Mouse (Mus musculus): ENCODE measurements around the gene Asic2.

Gene Asic2

DNA sequence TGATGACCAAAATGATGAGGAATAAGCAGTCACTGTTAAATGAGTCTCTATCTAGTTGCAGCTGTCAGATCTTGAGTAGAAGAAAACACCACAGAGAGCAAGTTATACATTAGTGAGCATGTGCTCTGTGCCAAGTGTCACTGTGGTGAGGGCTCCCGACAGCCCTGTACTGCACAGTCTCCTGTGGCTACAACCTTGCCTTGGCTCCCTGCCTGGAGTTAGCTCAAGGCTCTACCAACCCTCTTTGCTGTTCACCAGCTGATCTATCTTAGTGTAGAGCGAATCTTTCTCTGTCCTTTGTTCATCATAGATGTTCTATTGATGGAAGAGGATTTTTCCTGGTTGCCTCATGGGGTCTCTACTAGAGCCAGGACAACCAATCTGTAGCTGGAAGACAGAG is 494.1 kb downstream of the Asic2 start:
- ChIA-PET CTCF (interaction anchor here in 3 of 4 experiments (0.6 kb wide), 5 partner anchors 12 to 1439 kb away, joined by 3 to 7 read pairs (median 3); no protein-coding TSS in a partner anchor), POLR2A (no interaction called here)

DNA sequence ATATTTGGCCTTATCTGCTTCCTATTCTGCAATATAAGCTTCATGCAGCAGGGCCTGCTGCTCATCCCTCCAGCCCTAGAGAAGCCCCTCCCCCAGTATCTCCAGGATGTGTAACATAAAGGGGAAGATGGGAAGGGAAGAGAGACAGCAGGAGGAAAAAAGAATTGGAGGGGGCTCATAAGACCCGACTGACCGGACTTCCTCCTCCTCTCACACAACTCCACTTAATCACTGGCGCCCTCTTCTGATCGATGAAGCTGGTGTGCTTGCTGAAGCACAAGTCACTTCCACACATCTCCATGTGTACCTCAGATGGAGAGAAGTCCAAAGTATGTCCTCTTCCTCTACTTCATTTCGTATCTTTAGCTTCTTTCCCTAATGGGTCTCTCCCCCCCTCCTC is 506.1 kb downstream of the Asic2 start:
- ChIA-PET CTCF (interaction anchor here (0.5 to 2.1 kb wide), 21 partner anchors 12 to 891 kb away, joined by 3 to 13 read pairs (median 4); no protein-coding TSS in a partner anchor), POLR2A (no interaction called here)

DNA sequence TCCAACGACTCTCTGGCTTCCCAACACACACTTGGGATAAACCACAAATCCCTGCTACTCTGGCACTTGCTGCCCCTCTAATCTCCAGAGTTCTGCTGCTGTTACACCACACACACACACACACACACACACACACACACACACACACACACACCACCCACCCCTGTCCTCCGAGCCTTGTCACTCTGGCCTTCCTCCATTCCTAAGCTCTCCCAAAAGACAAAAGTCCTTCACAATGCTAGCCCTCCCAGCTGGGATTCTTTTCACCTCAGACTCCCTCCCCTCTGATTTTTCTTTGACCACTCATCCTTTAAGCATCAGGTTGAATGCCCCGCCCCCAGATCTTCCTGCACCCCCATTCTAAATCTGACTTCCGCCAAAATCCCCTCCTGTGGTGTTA is 506.5 kb downstream of the Asic2 start:
- CTCF ChIA-PET, result interaction anchor here (0.6 to 2.1 kb wide), 17 partner anchors 11 to 891 kb away, joined by 3 to 13 read pairs (median 4); no protein-coding TSS in a partner anchor
- POLR2A ChIA-PET, result no interaction called here

DNA sequence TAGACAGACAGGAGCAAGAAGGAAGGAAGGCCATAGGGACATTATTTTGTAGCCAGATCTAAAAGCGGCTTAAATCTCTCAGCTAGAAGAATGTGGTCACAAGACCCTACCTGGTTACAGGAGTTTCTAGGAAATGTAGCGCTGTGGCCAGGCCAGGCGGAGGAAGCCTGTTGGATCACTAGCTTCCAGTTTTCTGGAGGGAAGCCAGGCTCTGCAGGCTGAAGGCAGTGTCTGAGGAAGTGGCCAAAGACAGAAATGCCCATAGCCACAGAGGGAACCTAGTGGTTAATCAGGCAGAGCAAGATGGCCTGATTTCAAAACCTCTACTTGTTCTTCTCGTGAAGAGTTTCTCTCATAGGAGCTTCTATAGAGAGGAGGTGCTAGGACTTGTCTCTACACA is 513.3 kb downstream of the Asic2 start:
- CTCF ChIA-PET, result interaction anchor here in 1 of 4 experiments (0.5 kb wide), 1 partner anchor 161 kb away, joined by 6 read pairs; no protein-coding TSS in a partner anchor
- POLR2A ChIA-PET, result no interaction called here

DNA sequence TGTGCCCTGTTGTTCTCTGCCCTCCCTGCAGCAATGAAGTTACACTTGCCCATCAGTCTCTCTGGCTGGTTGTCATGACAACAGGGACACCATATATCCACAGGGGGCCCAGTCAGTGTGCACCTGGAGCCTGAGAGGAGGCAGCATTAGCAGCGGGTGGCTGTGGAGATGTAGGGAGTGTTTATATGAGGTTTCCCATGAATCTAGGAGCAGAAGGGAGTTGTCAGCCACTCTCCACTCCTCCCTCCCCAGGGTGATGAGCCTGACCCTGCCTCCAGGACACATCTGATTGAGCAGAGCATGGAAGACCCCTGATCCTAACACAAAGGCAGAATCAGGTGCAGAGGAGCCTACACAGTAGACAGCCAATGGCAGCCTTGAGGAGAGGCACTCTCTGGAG is 514.1 kb downstream of the Asic2 start:
- ChIA-PET POLR2A (no interaction called here), CTCF (no interaction called here)

DNA sequence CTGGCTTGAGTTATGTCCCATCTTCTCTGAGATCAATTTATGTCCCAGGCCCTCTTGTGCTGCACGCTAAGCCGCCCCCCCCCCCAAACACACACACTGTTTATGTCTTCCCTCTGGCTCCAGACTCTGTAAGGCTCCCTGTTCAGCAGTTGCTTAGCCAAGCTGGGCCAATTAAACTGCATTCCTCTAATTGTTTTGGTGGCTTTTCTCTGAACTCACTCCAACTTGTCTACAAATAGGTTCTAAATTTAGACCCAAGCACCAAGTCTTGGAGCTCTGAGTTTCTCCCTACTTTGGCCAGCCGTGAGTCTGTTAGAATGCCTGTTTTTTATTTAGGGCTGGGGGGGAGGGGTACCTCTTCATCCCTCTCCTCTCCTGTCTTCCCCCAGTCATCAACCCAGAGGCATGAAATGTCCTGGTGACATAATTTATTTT is 519.0 kb downstream of the Asic2 start:
- ChIA-PET POLR2A (interaction anchor here in 1 of 4 experiments (0.6 kb wide), 1 partner anchor 570 kb away, joined by 9 read pairs; no protein-coding TSS in a partner anchor), CTCF (no interaction called here)

DNA sequence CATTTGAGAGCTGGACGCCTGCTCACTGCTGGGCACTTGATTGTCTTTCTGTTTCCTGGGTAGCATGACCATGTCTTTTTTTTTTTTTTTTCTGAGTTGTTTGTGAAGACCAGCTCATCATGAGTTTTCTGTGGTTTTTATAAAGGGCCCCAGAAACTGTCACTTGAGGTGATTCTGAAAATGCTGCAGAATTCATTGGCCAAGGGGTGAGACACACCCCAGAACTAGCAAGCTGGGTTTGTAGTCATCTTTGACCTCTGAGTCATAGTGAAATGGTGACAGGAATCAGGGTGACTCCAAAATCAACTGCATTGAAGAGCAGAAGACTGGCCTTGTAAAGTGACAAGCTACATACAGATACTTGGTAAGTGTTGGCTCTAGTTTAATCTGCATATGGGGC is 521.9 kb downstream of the Asic2 start:
- ChIA-PET CTCF (interaction anchor here in 3 of 4 experiments (0.6 to 0.7 kb wide), 3 partner anchors 16 to 141 kb away, joined by 3 read pairs; no protein-coding TSS in a partner anchor), POLR2A (no interaction called here)

DNA sequence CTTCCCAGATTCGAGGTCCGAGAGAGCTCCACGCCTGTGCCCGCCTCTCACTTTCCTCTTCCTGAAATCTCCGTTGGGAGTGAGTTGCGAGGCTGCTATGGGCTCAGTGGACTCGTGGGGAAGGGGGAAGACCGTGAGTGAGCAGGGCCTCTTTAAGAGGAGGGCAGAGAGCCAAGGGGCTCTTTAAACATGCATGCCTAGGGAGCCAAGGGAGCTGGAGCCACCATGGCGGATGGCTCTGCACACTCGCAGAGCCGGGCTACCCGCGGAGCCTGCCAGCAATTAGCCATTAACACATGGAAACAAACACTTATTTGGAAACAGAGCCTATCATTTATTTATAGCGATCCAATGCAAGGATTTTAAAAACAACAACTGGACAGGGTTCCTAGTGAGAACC is 541.4 kb downstream of the Asic2 start:
- POLR2A ChIA-PET, result no interaction called here
- CTCF ChIA-PET, result no interaction called here

DNA sequence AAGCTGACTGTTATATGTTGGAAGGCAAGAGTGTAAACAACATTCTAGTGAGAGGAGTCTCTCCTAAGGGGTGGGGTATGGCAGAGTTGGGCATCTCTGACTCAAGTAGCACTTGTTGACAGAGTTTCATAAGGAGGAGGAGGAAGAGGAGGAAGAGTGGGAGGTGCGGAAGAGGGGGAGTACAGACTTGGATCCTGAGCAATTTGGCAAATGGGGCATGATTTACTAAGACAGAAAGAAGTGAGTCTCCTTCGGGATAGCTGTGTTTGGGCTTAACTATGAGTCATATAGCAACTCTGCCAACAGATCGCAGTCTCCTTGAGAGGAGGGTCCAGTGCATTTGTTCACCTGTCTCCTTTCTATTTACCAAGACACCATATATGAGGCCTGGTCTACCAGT is 549.1 kb downstream of the Asic2 start:
- POLR2A ChIA-PET, result no interaction called here
- CTCF ChIA-PET, result no interaction called here

DNA sequence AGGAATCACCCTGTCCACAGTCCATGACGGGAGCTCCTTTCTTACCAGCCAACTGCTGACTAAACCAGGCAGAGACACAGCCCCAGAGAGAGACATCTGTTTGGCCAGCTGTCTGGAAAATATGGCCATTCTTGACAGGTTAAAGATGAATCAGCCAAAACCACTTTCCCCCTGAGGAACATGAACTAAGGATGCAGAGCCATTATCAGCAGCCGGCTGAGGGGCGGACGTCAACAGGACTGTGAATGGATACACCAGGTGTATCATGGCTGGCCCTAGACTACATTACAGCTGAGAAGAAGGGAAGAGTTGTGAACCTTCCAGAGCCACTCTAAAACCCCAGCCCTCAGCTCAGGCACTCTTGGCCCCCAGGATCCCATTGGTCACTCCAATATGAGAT is 550.2 kb downstream of the Asic2 start:
- POLR2A ChIA-PET, result no interaction called here
- CTCF ChIA-PET, result no interaction called here

DNA sequence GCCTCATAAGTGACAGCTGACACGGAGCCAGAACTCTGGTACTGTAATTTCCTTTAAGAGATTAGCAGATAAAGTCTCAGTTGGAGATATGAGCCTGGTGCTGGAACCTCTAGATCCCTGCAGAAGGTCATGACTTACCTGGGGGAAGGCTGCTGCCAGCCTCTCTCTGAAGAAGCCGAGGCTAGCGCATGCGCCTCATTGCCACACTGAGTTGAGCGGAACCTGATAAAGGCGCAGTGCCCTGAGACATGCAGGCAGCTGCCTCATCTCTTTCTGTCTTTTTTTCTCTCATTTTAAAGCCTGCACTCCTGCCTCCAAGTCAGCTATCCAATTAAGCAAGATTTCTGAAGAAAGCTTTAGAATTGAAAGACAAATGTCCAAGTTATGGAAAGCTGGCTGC is 551.9 kb downstream of the Asic2 start:
- POLR2A ChIA-PET, result no interaction called here

DNA sequence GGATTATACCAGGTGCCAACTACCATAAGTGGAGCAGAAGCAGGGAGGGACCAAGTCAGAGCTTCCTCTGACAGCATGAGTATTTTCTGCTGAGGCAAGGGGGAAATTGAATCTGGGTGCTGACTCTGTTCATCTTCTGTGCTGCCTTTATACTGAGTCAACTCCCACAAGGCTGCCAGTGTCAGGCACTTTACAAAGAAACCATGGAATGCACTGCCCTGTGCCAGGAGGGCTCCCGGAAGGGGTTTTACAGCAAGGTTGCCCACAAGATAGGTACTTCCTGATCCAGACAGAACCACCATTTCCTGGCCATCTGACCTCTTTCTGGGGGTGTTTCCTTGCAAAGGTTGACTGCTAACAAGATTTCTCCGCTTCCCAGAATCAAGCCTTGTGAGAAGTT is 553.7 kb downstream of the Asic2 start:
- CTCF ChIA-PET, result interaction anchor here in 1 of 4 experiments (0.5 kb wide), 1 partner anchor 61 kb away, joined by 4 read pairs; no protein-coding TSS in a partner anchor
- POLR2A ChIA-PET, result no interaction called here

More for the DNA sequence above, 551.9 kb downstream of the Asic2 start:
- CTCF ChIA-PET, result no interaction called here

DNA sequence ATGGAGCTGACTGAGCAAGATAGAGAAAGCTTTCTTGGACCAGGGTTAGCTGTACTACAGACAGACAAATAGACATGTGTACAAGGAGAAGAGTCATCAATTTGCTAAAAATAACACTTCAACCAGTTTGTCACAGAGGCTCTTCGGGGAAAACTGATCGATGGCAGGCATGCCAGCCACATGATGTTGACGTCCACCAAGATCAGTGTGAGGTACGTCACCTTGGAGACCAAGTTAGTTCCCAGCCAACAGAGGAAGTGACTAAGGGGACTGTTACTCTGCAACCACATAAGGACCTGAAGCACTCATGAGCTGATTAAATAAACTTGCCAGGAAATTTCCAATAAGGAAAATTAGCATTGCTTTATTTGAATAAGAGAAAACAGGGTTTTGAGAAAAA is 557.0 kb downstream of the Asic2 start:
- ChIA-PET POLR2A (interaction anchor here in 1 of 4 experiments (0.6 kb wide), 2 partner anchors 71 to 338 kb away, joined by 3 to 7 read pairs; no protein-coding TSS in a partner anchor), CTCF (no interaction called here)

DNA sequence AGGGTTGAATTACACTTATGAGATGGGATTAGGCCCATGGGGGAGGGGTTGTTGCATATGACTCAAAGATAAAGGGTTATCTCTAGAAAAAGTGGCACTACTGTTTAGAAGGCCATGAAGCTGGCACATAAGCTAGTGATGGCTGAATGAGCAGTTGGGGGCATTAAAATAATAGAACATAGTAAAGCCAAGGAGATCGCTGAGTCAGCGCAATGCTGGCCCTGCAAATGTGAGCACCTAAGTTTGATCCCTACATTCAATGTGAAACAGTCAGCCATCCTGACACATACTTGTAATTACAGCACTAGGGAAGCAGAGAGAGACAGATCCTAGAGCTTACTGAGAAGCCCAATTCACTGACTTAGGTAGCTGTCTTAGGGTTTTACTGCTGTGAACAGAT is 562.3 kb downstream of the Asic2 start:
- POLR2A ChIA-PET, result no interaction called here

DNA sequence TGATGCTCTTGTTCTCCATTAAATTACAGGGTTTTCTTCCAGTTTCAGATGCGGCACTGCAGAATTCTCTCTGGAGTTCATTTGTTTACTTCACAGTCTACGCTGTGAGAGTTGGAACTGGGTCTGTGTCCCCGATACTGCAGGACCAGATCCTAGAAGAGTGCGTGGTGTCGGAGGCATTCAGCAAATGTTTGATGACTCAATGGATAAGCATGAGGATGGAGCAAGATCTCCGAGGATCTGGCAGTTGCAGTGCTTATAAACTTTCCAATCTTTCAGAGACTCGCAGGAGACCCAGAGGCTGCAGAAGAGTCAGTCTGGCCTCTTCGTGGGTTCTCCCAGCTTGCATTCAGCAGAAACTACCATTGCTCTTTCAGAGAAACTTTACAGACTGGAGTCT is 566.0 kb downstream of the Asic2 start:
- ChIA-PET CTCF (no interaction called here), POLR2A (no interaction called here)

More for the DNA sequence above, 562.3 kb downstream of the Asic2 start:
- CTCF ChIA-PET, result no interaction called here

DNA sequence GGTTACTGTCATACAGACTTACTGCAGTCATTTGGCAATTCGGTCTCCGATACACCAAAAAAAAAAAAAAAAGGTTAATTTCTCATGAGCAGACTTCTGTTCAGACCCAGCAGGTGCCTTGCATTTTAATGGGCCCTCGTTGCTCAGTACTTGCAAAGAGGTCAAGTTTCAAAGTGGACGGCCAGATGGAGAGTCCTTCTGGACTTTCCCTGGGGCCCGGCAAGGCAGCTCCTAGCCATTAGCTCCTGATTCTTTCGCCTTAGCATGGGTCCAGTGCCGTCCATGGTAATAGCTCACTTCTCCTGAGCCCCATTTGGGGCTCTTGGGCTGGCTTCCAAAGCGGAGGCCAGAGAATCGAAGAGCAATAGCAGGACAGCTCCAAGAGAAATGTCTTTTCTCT is 575.4 kb downstream of the Asic2 start:
- ChIA-PET POLR2A (no interaction called here), CTCF (no interaction called here)

DNA sequence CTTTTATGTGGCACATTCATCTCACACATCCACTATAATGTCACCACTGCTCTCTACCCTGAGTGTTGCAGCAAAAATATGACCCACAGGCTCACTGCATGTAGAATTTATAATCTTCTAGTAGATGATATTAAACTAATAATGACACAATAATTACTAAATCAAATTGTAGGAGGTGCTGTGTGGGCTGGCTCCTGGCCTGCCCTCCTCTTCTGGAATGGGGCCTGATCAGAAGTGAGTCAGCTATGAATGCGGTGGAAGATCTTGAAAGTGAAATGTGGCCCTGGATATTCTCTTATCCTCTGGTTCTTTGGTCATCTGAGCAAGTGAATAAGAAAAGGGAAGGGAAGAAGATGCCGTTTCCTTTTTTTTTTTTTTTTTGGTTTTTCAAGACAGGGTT is 582.1 kb downstream of the Asic2 start:
- ChIA-PET POLR2A (interaction anchor here in 2 of 4 experiments (0.6 to 0.7 kb wide), 2 partner anchors 215 to 253 kb away, joined by 4 read pairs; no protein-coding TSS in a partner anchor), CTCF (interaction anchor here in 1 of 4 experiments (0.6 kb wide), 1 partner anchor 695 kb away, joined by 4 read pairs; no protein-coding TSS in a partner anchor)

DNA sequence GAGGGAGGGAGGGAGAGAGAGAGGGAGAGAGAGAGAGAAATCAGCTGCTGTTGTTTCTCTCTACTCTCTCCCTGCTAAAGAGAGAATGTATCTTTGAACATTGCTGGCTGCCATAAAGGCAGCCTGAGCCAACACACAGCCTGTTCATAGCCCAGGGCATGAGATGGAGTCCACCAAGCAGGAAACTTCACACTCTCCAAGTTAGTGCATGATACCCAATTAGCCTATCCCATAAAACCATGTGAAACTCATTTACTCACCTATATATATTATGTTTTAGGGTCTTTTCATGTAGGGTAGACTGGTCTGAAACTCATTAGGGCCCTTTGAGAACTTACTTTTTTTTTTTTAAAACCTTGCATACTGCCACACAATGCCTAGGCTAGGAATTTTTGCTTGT is 582.7 kb downstream of the Asic2 start:
- CTCF ChIA-PET, result interaction anchor here in 2 of 4 experiments (0.6 to 0.7 kb wide), 2 partner anchors 149 to 694 kb away, joined by 3 to 4 read pairs; no protein-coding TSS in a partner anchor
- POLR2A ChIA-PET, result no interaction called here

DNA sequence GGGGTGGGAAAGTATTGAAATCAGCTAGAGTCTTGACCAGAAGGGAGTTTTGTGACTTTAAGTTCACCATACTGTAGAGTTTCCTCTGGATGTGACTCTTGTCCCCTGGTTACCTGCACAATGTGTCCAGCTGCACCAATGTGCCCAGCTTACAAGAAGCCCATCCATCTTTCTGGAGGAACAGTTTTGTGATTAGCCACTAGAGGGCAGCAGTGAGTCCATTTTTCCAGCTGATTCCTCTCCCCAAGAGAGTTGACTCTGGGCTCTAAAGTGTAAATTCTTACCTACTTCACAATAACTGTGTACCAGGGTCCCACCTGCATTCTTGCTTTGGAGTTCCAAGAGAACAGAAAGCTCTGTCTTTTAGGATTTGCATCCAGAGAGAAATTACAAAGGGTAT is 593.4 kb downstream of the Asic2 start:
- CTCF ChIA-PET, result interaction anchor here (0.6 to 1.8 kb wide), 32 partner anchors 8 to 468 kb away, joined by 3 to 13 read pairs (median 4); no protein-coding TSS in a partner anchor

DNA sequence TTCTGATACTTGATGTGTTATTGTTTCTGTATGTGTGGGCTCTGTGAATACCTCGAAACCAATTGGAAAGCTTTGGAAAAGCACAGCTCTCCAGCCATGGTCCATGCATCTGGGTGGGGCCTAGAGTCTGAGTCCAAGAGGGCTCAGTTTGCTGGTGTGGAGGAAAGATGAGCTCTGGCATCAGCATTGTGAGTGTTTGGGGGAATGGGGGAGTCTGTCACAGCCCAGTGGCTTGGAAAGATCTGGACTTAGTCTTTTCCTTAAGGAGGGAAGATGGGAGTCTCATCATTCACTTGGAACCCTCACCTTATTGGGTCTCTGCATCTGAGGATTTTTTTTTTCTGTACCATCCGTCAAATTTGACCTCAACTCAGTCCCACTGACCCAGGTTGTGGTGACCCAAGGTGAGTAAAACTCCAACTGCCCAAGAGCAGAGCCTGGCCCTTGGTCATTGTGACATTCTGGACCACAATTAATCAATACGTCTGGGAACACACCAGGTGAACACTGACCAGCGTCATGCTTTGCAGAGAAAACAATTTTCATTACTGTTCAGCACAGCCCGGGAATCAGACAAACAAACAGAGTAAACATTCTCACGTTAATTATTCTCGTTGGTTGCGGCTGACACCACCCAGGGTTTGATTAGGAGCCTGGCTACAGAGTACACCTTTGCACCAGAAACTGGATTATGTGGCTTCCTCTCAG is 594.1 kb downstream of the Asic2 start:
- ChIA-PET POLR2A (no interaction called here), CTCF (interaction anchor here (0.5 to 1.8 kb wide), 31 partner anchors 8 to 490 kb away, joined by 3 to 13 read pairs (median 4); no protein-coding TSS in a partner anchor)

More for the DNA sequence above, 593.4 kb downstream of the Asic2 start:
- POLR2A ChIA-PET, result no interaction called here

DNA sequence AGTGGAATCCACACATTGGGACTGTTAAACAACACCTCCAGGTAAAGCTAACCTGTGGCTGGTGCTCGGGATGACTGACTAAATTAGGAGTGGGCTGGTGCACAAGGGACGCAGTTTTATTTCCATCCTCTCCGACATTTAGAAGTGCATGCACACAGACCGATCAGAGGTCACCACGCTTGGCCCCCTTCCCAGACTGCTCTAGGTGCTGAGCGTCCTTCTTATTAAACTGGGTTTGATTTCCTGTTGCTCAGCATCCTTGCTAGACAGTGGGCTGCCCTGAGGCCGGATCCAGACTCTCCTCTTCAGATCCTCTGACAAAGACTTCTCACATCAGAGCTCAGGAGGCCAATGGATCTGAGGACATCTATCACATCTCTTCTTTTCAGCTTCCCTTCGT is 596.7 kb downstream of the Asic2 start:
- CTCF ChIA-PET, result interaction anchor here in 1 of 4 experiments (1.0 kb wide), 1 partner anchor 11 kb away, joined by 3 read pairs; no protein-coding TSS in a partner anchor
- POLR2A ChIA-PET, result no interaction called here

Data from embryonic stem cell, embryonic (primary cell).